Mouse (Mus musculus) ES-E14 (cell line): ENCODE results near the gene Mgll.

Experiments used
- CHD2 ChIP-seq: IDR thresholded peaks from 2 replicates; pipeline ENCODE4 v1.6.1; 2014; ENCODE audit warnings: mild to moderate bottlenecking, low read depth, low read length, inconsistent platforms
- HCFC1 ChIP-seq: IDR thresholded peaks from 2 replicates; pipeline ENCODE4 v1.6.1; 2012; ENCODE audit warnings: low read length, inconsistent platforms, borderline replicate concordance; ENCODE audit not compliant: insufficient read depth
- ZNF384 ChIP-seq: IDR thresholded peaks from 2 replicates; pipeline ENCODE4 v1.6.1; 2012; ENCODE audit warnings: low read depth, low read length, inconsistent platforms

DNA sequence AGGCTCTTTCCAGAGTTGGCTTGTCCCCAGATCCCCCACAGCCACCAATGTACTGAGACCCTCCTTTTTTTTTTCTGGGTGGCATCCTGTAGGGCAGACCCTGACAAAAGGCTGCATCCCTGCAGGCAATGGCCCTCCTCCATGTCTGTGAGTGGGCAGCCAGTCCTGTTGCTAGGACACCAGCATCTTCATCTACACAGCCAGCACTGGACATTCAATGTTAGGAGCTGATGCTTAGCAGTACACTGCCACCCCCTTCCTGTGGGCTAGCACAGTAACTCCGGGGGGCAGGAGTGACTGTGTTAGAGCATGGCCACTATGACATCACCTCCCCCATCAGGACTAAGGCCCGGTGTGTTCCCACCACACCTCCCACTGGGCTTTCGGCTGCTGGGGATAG lies 90.8 kb downstream of the Mgll start:
- no peak for TF ChIP-seq CHD2
- no peak for TF ChIP-seq ZNF384
- TF ChIP-seq HCFC1, result no peak
